Mouse (Mus musculus) forelimb bud, embryonic 11.5 days (tissue): ENCODE measurements around the gene Otp.

Experiments used
- DNase-seq: peaks from one replicate; pipeline ENCODE4 v3.0.0-alpha.2; 2012; ENCODE audit warnings: low read depth, low spot score

Gene Otp

GRCm38 (mm10) chr13:94875396-94875880 lies at the start of gene Otp:
Gene Otp, plus strand, starts transcription at chr13:94875602.
- DNase-seq = peak; percentile 34

- DNase-seq = no peak
Observed at GRCm38 (mm10) chr13:94826389-94826788, 49.0 kb upstream of the Otp start.

GRCm38 (mm10) chr13:94826986-94827385 lies 48.4 kb upstream of the Otp start:
- no peak for DNase-seq

- no peak for DNase-seq
Observed at GRCm38 (mm10) chr13:94827847-94828246, 47.6 kb upstream of the Otp start.

GRCm38 (mm10) chr13:94838047-94838720 lies 37.2 kb upstream of the Otp start:
- DNase-seq = no peak

GRCm38 (mm10) chr13:94838756-94839337 lies 36.6 kb upstream of the Otp start:
- DNase-seq = no peak

- no peak for DNase-seq
Observed at GRCm38 (mm10) chr13:94843236-94843635, 32.2 kb upstream of the Otp start.

- DNase-seq = no peak
Observed at GRCm38 (mm10) chr13:94847870-94848269, 27.5 kb upstream of the Otp start.

GRCm38 (mm10) chr13:94849351-94849750 lies 26.1 kb upstream of the Otp start:
- peak; percentile 16 for DNase-seq

- DNase-seq = no peak
Observed at GRCm38 (mm10) chr13:94858016-94858575, 17.3 kb upstream of the Otp start.

GRCm38 (mm10) chr13:94859256-94859655 lies 16.1 kb upstream of the Otp start:
- DNase-seq = no peak

GRCm38 (mm10) chr13:94862491-94863230 lies 12.7 kb upstream of the Otp start:
- no peak for DNase-seq

- DNase-seq = no peak
Observed at GRCm38 (mm10) chr13:94866906-94867305, 8.5 kb upstream of the Otp start.

GRCm38 (mm10) chr13:94867772-94868171 lies 7.6 kb upstream of the Otp start:
- DNase-seq = no peak

GRCm38 (mm10) chr13:94868478-94868950 lies 6.9 kb upstream of the Otp start:
- DNase-seq = no peak

GRCm38 (mm10) chr13:94869541-94869940 lies 5.9 kb upstream of the Otp start:
- no peak for DNase-seq

- no peak for DNase-seq
Observed at GRCm38 (mm10) chr13:94870071-94870460, 5.3 kb upstream of the Otp start.

- DNase-seq = no peak
Observed at GRCm38 (mm10) chr13:94870461-94871186, 4.8 kb upstream of the Otp start.

- DNase-seq = no peak
Observed at GRCm38 (mm10) chr13:94871806-94872320, 3.5 kb upstream of the Otp start.

GRCm38 (mm10) chr13:94872439-94872838 lies 3.0 kb upstream of the Otp start:
- no peak for DNase-seq
